In the genomic region with DNA sequence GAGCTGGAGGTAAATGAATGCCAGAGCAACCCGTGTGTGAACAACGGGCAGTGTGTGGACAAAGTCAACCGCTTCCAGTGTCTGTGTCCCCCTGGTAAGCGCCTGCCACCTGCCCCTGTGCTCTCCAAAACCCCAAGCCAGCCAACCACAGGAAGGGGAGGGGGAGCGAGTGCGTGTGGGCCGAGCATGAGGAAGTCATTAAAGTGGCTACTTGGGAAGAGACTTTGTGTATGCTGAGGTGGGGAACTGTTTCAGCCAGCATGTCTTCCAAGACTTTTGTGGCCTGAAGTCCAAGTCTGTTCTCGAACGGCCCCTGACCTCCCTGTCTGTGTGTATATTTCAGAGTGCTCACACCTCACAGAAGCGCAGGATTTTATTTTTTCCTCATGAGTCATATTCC, we compare ENCODE assay signal across 18 mouse cellular contexts. TPM values are rescaled to one million over a fixed set of nuclear protein-coding genes. Genes with fewer than 3 reads are reported as not detected.
DNase-seq lines count a peak whose midpoint lies in the region; ATAC-seq and TF ChIP-seq lines count a peak whose summit lies in the region.
"Had no signal": no experiment of that assay in that cellular context is flagged by ENCODE, and none has a peak within 500 bp of the region (broad histone marks: within the 10 kb centered on the region; RNA-seq: fewer than 3 reads in every experiment).

No protein-coding gene starts in this region.

- ATAC-seq in kidney, postnatal 0 days (replicated peaks; ENCODE audit: low FRiP score, low read depth), result no peak; the same call in 1 of the 2 replicates
- peak; percentile 92 for ATAC-seq in granulocyte monocyte progenitor cell, adult 5-6 weeks (replicated peaks; ENCODE audit: poor library complexity, severe bottlenecking)
- ATAC-seq: forebrain, postnatal 0 days; intestine, postnatal 0 days; Patski had no signal

- no peak for DNase-seq in kidney, postnatal 0 days (ENCODE audit: low spot score)
- no peak for DNase-seq in kidney, adult 11 months
- peak; percentile 15 for DNase-seq in thymus, postnatal 4 days
- DNase-seq in thymus, postnatal 36 days, result no peak
- DNase-seq in skeletal muscle tissue, adult 2 months (ENCODE audit: low read depth, low spot score), result peak; percentile 30
- no peak for DNase-seq in left cerebral cortex, adult 2 months (ENCODE audit: extremely low spot score in 1 of 2, low spot score in 2 of 2)
- no peak for DNase-seq in layer of hippocampus, postnatal 10 days (ENCODE audit: low spot score in 2 of 2)
- DNase-seq: adrenal gland, postnatal 10 days; forebrain, postnatal 0 days; heart, adult 2 months had no signal

- intact Hi-C loops in left cerebral cortex, adult 2 months (cut with DNase I), result no loop called here

- no peak for TF ChIP-seq CTCF in kidney, postnatal 0 days (IDR thresholded peaks at IDR 0.05; ENCODE audit: low read depth)
- TF ChIP-seq CTCF in left cerebral cortex, adult 2 months (IDR thresholded peaks at IDR 0.05), result no peak

- H3K9me3 ChIP-seq in kidney, postnatal 0 days (replicated peaks; ENCODE audit: low read length), result no peaks in the 10 kb centered on the region; the same call in 1 of the 2 replicates

- H3K9ac ChIP-seq in kidney, postnatal 0 days (ENCODE audit: low read depth, low read length), result no peak overlapping the region
- H3K9ac ChIP-seq: forebrain, postnatal 0 days had no signal

- no peaks in the 10 kb centered on the region for H3K4me1 ChIP-seq in kidney, postnatal 0 days (replicated peaks; ENCODE audit: insufficient read depth, low read length)

- H3K4me2 ChIP-seq in kidney, postnatal 0 days (ENCODE audit: low read length), result no peak overlapping the region

- WGBS in kidney, postnatal 0 days, result 63% methylated on average over 10 of the region's 10 CpGs

- H3K27me3 ChIP-seq in kidney, postnatal 0 days (ENCODE audit: insufficient read depth, low read length), result no peaks in the 10 kb centered on the region
- H3K27me3 ChIP-seq: megakaryocyte, embryonic 14.5 days; Patski had no signal

- H3K27ac ChIP-seq in kidney, postnatal 0 days, result peak overlapping the region; percentile 10; the same call in 1 of the 2 replicates
- no peak overlapping the region for H3K27ac ChIP-seq in left cerebral cortex, adult 2 months
- H3K27ac ChIP-seq: heart, adult 2 months; stomach, postnatal 0 days had no signal

- no peak overlapping the region for H3K4me3 ChIP-seq in kidney, postnatal 0 days (replicated peaks; ENCODE audit: low read depth, low read length)
- H3K4me3 ChIP-seq in left cerebral cortex, adult 2 months, result no peak overlapping the region
- H3K4me3 ChIP-seq: heart, adult 2 months; myocyte had no signal

- peaks cover 66% of the 10 kb centered on the region for H3K36me3 ChIP-seq in kidney, postnatal 0 days (ENCODE audit: insufficient read depth, low read length)

RNA-seq across cellular contexts. Expression of gene Adam30, which starts 58.9 kb away (rescaled TPM):
- not detected in 2 replicates for polyA plus RNA-seq in kidney, postnatal 0 days (2015; fragmentation: Nextera tagmentation; extraction: Ambion mirVana)
- total RNA-seq in granulocyte monocyte progenitor cell, adult 5-6 weeks (2014; fragmentation: Nextera tagmentation), result not detected in 2 replicates
- 0.86 TPM in 1 of 2 replicates, not detected in the other for total RNA-seq in granulocyte monocyte progenitor cell, adult 5-6 weeks (2017)
- not detected for total RNA-seq in left cerebral cortex, adult 2 months (2021)
- not detected for total RNA-seq in layer of hippocampus, postnatal 10 days (2021)
- total RNA-seq: adrenal gland, postnatal 10 days; forebrain, postnatal 0 days; heart, adult 2 months; left cerebral cortex, postnatal 25 days had no signal
- polyA plus RNA-seq: forebrain, postnatal 0 days; intestine, postnatal 0 days; myocyte; small intestine, adult 2 months; stomach, postnatal 0 days had no signal

Comparison
In these comparisons a context has a peak if more than half of its experiments do, and no peak if none do; other contexts are left out.
1. DNase-seq: peak in thymus, postnatal 4 days (single experiment) and skeletal muscle tissue, adult 2 months (single experiment); none in kidney, postnatal 0 days (single experiment), kidney, adult 11 months (single experiment), thymus, postnatal 36 days (0 of 2), left cerebral cortex, adult 2 months (0 of 2) and layer of hippocampus, postnatal 10 days (0 of 2).